Mouse (Mus musculus) lung, postnatal 0 days (tissue): ENCODE results near the gene Prox1. TPM values are rescaled to one million over a fixed set of nuclear protein-coding genes. Genes with fewer than 3 reads are reported as not detected.
A peak's percentile ranks its signal among the peaks of the same experiment; 100 is the strongest.

Experiments used
- ATAC-seq: fragments of 200-750 bp; cut with Nextera tagmentation; 2 replicates; pipeline ENCODE4 v1.8.0; 2017; ENCODE audit warnings: moderate library complexity
- DNase-seq: peaks from one replicate; pipeline ENCODE4 v3.0.0-alpha.2; 2016; ENCODE audit warnings: low spot score
- H3K27ac ChIP-seq: fragments of 300-500 bp; sonication (generic); 2 replicates; pipeline ENCODE4 v1.5.1; 2014; ENCODE audit warnings: antibody characterized with exemption, mild to moderate bottlenecking, low read length, mixed read lengths
- H3K27me3 ChIP-seq: fragments of 300-500 bp; sonication (generic); replicated peaks from 2 replicates; pipeline ENCODE4 v1.6.1; 2014; ENCODE audit warnings: low read length, mixed read lengths; ENCODE audit not compliant: insufficient read depth
- H3K36me3 ChIP-seq: fragments of 300-500 bp; sonication (generic); 2 replicates; pipeline ENCODE4 v1.6.1; 2014; ENCODE audit warnings: low read length, mixed read lengths; ENCODE audit not compliant: insufficient read depth
- H3K4me1 ChIP-seq: fragments of 300-500 bp; sonication (generic); 2 replicates; pipeline ENCODE4 v1.6.1; 2014; ENCODE audit warnings: antibody characterized with exemption, low read depth, low read length, mixed read lengths; ENCODE audit not compliant: insufficient read depth
- H3K4me2 ChIP-seq: fragments of 300-500 bp; sonication (generic); replicated peaks from 2 replicates; pipeline ENCODE4 v1.6.1; 2014; ENCODE audit warnings: low read depth, mild to moderate bottlenecking, low read length, moderate library complexity, mixed read lengths
- H3K4me3 ChIP-seq: fragments of 300-500 bp; sonication (generic); 2 replicates; pipeline ENCODE4 v1.5.1; 2014; ENCODE audit warnings: low read depth, low read length
- H3K9ac ChIP-seq: fragments of 300-500 bp; sonication (generic); replicated peaks from 2 replicates; pipeline ENCODE4 v1.6.1; 2014; ENCODE audit warnings: low read depth, mild to moderate bottlenecking
- H3K9me3 ChIP-seq: fragments of 300-500 bp; sonication (generic); 2 replicates; pipeline ENCODE4 v1.6.1; 2016; ENCODE audit warnings: low read length, mixed read lengths
- CTCF ChIP-seq: IDR thresholded peaks from 2 replicates; pipeline ENCODE4 v1.5.1; 2016; ENCODE audit warnings: antibody characterized with exemption, mild to moderate bottlenecking
- EP300 ChIP-seq: IDR thresholded peaks from 2 replicates; pipeline ENCODE4 v1.6.1; 2016; ENCODE audit warnings: antibody characterized with exemption, mild to moderate bottlenecking, control low read depth
- WGBS: fragments of 180-500 bp; shearing (Covaris S2); extraction: QIAGEN DNeasy Blood & Tissue Kit; methylation state at CpG from one replicate; pipeline ENCODE4 v1.1.7; 2014; 5-methylcytosine and 5-hydroxymethylcytosine counted together
- polyA plus RNA-seq: library from polyadenylated mRNA; unstranded; fragments of >200 nt; fragmentation: Nextera tagmentation; extraction: Ambion mirVana; gene quantifications from 2 replicates; pipeline ENCODE4 v1.2.1, GENCODE M21; 2015

Gene Prox1
- polyA plus RNA-seq, 1 experiment from 2014 or later, result 1.1 TPM

GRCm38 (mm10) chr1:190174671-190175661, 4.5 kb upstream of the Prox1 start:
- Histone ChIP-seq H3K9ac (no peak overlapping the region), H3K27me3 (peaks cover 38% of the 10 kb centered on the region), H3K36me3 (no peaks in the 10 kb centered on the region), H3K9me3 (no peaks in the 10 kb centered on the region), H3K4me1 (peaks cover 10% of the 10 kb centered on the region), H3K4me3 (peak overlapping the region; percentile 28), H3K27ac (no peak overlapping the region), H3K4me2 (peak overlapping the region; percentile 48)
- WGBS, result 2% methylated on average over 64 of the region's 65 CpGs
- ATAC-seq, result no peak
- TF ChIP-seq CTCF, result no peak
- TF ChIP-seq EP300, result no peak
- DNase-seq, result no peak

- 3% methylated on average over 13 of the region's 13 CpGs for WGBS
Measured at GRCm38 (mm10) chr1:190174231-190174630, 3.7 kb upstream of the Prox1 start.

GRCm38 (mm10) chr1:190173596-190173995, 3.1 kb upstream of the Prox1 start:
- no peak overlapping the region for H3K27ac ChIP-seq

More at GRCm38 (mm10) chr1:190174231-190174630, 3.7 kb upstream of the Prox1 start:
- H3K9ac ChIP-seq, result no peak overlapping the region
- no peak overlapping the region for H3K27ac ChIP-seq
- DNase-seq, result no peak
- H3K27me3 ChIP-seq, result peaks cover 40% of the 10 kb centered on the region
- H3K4me1 ChIP-seq, result peaks cover 10% of the 10 kb centered on the region
- peak overlapping the region; percentile 28; the same call in 1 of the 2 replicates for H3K4me3 ChIP-seq
- no peak for ATAC-seq
- TF ChIP-seq CTCF (no peak), EP300 (no peak)
- no peaks in the 10 kb centered on the region for H3K36me3 ChIP-seq
- H3K9me3 ChIP-seq, result no peaks in the 10 kb centered on the region
- H3K4me2 ChIP-seq, result peak overlapping the region; percentile 48

GRCm38 (mm10) chr1:190172979-190173461, 2.5 kb upstream of the Prox1 start:
- H3K4me3 ChIP-seq, result peak overlapping the region; percentile 14; the same call in 1 of the 2 replicates
- H3K36me3 ChIP-seq, result no peaks in the 10 kb centered on the region
- no peak overlapping the region for H3K9ac ChIP-seq
- no peaks in the 10 kb centered on the region for H3K9me3 ChIP-seq
- 2% methylated on average over 24 of the region's 24 CpGs for WGBS
- peaks cover 10% of the 10 kb centered on the region for H3K4me1 ChIP-seq
- TF ChIP-seq CTCF (no peak), EP300 (no peak)
- DNase-seq (no peak), ATAC-seq (no peak)
- no peak overlapping the region for H3K27ac ChIP-seq
- peaks cover 51% of the 10 kb centered on the region for H3K27me3 ChIP-seq
- no peak overlapping the region; the same call in 1 of the 2 replicates for H3K4me2 ChIP-seq

More at GRCm38 (mm10) chr1:190173596-190173995, 3.1 kb upstream of the Prox1 start:
- Histone ChIP-seq H3K36me3 (no peaks in the 10 kb centered on the region), H3K27me3 (peaks cover 47% of the 10 kb centered on the region), H3K4me3 (peak overlapping the region; percentile 1; the same call in 1 of the 2 replicates), H3K9ac (no peak overlapping the region), H3K9me3 (no peaks in the 10 kb centered on the region), H3K4me2 (no peak overlapping the region), H3K4me1 (peaks cover 10% of the 10 kb centered on the region)
- TF ChIP-seq EP300, result no peak
- WGBS, result 0% methylated on average over 16 of the region's 16 CpGs
- ATAC-seq, result no peak
- no peak for DNase-seq

GRCm38 (mm10) chr1:190172311-190172978, 1.9 kb upstream of the Prox1 start:
- Histone ChIP-seq H3K4me2 (no peak overlapping the region; the same call in 1 of the 2 replicates), H3K9me3 (no peaks in the 10 kb centered on the region), H3K4me1 (peaks cover 10% of the 10 kb centered on the region), H3K36me3 (no peaks in the 10 kb centered on the region), H3K27ac (no peak overlapping the region), H3K9ac (no peak overlapping the region), H3K27me3 (peaks cover 52% of the 10 kb centered on the region), H3K4me3 (peak overlapping the region; percentile 14; the same call in 1 of the 2 replicates)
- DNase-seq (no peak), ATAC-seq (no peak)
- TF ChIP-seq EP300 (no peak), CTCF (no peak)
- WGBS, result 4% methylated on average over 32 of the region's 32 CpGs

GRCm38 (mm10) chr1:190171750-190172149, 1.2 kb upstream of the Prox1 start:
- no peaks in the 10 kb centered on the region for H3K9me3 ChIP-seq
- TF ChIP-seq EP300 (no peak), CTCF (no peak)
- 2% methylated on average over 12 of the region's 12 CpGs for WGBS
- DNase-seq (peak; percentile 59), ATAC-seq (peak; percentile 42)
- H3K9ac ChIP-seq, result no peak overlapping the region
- no peaks in the 10 kb centered on the region for H3K36me3 ChIP-seq
- H3K4me2 ChIP-seq, result no peak overlapping the region
- H3K4me1 ChIP-seq, result peaks cover 10% of the 10 kb centered on the region
- no peak overlapping the region for H3K27ac ChIP-seq
- H3K27me3 ChIP-seq, result peaks cover 52% of the 10 kb centered on the region
- H3K4me3 ChIP-seq, result no peak overlapping the region
